Mouse (Mus musculus) kidney, adult 2 months (tissue): ENCODE data around the gene Magi2.

Experiments
- CTCF ChIP-seq: fragments of 200-500 bp; conservative IDR thresholded peaks from 2 replicates; pipeline ENCODE4 v1.5.1; 2011; ENCODE audit warnings: low read depth, mild to moderate bottlenecking, control low read depth, low read length, moderate library complexity, mixed read lengths; ENCODE audit not compliant: insufficient read depth, insufficient read length
- POLR2A ChIP-seq: fragments of 200-500 bp; IDR thresholded peaks from one replicate; pipeline ENCODE4 v1.6.1; 2011; ENCODE audit warnings: low read depth, low read length, control low read depth

- no peak for TF ChIP-seq CTCF
- TF ChIP-seq POLR2A = no peak
Measured at GRCm38 (mm10) chr5:20622837-20623573, 1396.2 kb downstream of the Magi2 start.
